Mouse (Mus musculus): Measurements from ENCODE around the gene Npr1.

Gene Npr1

DNA sequence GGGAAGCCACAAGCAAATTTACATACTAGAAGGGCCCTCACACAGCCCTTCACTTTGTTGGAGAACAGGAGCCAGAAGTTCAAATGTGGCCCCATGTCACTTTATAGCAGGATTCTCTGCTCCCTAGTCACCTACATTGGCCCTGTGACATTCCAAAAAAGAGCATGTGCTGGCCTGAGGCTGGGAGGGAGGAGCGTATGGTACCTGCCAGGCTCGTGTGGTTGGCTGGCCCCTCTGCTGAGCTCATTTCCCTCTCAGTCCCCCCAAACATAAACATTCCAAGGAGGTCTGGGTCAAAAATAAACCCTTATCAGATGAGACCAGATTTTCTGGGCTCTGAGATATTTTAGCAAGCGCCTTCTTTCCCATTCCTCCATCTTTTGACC is 52.7 kb downstream of the Npr1 start:
- in situ Hi-C loops (cut with MboI; ENCODE audit: low pct_unique_long_range_greater_than_20kb in 1 of 2, low sequenced_read_pairs in 2 of 2, unreplicated experiment in 1 of 2), result loop anchor here in 1 of 2 experiments (10.0 kb wide), 1 partner anchor 52 kb away; the partner anchor contains the start of gene Npr1

DNA sequence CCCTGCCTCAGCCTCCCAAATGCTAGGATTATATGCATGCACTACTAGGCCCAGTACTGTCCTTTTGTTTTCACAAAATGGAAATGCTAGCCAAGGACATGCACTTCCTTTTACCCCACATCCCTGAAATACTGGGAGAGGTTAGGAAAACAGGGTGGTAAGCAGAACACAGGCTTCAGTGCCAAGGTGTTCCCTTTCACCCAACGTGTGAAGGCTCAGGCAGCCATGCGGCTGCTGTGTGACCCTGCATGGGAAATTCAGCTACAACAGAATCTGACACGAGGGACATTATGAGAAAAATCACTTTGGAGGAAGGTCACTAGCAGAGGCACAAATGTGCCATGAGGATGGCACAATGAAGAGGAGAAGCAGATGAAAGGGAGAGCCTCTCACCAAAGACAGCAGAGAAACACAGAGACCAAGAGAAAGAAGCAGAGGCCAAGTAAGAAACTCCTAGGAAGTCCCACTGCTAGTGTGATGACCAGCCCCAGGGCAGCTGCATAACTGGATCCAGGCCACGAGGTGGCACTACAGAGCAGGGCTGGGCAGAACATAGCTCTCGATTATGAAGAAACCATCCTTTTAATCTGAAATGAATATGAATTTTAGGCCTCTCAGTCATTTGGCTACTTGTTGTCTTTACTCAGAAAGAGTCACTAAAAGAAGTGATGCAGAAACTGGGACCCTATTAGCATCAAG is 53.2 kb downstream of the Npr1 start:
- in situ Hi-C loops (cut with MboI; ENCODE audit: low pct_unique_long_range_greater_than_20kb in 1 of 2, low sequenced_read_pairs in 2 of 2, unreplicated experiment in 1 of 2), result loop anchor here in 1 of 2 experiments (10.0 kb wide), 1 partner anchor 52 kb away; the partner anchor contains the start of gene Npr1

DNA sequence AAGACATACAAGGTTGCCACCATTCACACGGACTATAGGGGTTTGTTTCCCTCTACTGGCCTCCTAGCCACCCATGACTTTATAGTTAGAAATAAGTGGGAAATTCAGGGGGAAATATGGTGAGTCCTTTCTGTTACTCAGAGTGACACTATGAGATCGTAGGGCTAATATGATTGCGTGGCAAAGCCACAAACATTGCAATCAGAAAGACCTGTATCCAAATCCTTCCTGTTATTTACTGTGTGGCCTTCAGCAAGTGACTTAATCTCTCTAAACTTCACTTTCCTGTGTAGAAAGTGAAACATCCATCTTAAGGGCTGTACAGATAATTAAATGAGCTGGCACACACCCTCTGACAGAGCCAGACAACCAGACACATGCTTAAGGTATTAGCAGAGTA is 56.9 kb downstream of the Npr1 start:
- in situ Hi-C loops (cut with MboI; ENCODE audit: low pct_unique_long_range_greater_than_20kb in 1 of 2, low sequenced_read_pairs in 2 of 2, unreplicated experiment in 1 of 2), result no loop called here

DNA sequence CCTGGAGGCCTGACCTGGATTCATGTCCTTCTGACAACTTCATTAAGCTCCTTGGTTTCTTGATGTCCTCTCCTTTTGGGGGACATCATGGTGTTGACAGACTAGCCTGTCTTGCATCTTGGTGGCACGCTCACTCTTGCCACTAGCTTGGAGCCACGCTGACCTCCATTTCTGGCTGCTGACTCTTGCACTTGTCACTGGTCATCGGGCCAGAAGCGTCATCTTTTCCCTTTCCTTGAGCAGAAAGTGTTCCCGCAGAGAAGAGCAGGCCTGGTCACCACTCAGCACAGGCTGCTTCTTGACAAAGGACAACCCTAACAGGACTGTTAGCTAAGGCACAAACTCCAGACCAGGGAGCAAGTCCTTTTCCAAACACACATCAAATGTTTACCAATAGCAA is 59.3 kb downstream of the Npr1 start:
- in situ Hi-C loops (cut with MboI; ENCODE audit: low pct_unique_long_range_greater_than_20kb in 1 of 2, low sequenced_read_pairs in 2 of 2, unreplicated experiment in 1 of 2), result no loop called here

DNA sequence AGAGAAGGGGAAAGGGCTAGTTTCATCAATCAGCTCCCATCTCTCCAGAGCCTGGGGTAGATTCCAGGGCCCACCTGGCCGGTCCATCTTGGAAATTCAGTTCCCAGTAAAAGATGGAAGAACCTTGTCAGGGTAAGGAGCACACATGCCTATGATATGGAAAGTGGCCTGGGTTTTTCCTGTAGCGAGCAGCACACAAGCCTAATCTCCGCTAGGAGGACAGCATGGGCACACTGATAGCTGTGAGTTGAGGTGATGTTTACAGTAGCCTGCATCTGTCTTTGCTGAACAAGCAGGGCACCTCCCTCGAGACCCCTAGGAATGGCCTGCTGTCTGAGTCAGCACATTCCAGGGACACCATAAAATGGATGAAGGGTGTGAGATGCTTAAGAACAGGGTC is 61.1 kb downstream of the Npr1 start:
- in situ Hi-C loops (cut with MboI; ENCODE audit: low pct_unique_long_range_greater_than_20kb in 1 of 2, low sequenced_read_pairs in 2 of 2, unreplicated experiment in 1 of 2), result no loop called here

DNA sequence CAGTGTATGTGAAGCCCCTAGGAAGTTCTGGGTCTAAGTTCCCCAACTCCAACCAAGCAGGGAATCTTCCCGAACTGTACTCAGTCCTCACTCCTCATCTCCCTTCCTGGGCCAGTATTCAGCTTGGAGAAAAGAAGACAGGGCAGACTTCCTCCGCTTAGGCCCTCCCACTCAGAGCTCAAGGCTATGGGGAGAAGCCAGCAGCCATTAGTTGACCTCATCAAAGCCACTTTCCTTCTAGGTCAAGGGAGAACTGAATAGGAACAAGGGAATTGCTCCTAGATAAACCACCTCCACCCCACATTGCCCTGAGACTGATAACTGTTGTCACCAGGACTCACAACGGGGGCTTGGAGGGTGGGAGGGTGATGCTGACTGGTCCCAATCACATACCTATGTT is 61.5 kb downstream of the Npr1 start:
- in situ Hi-C loops (cut with MboI; ENCODE audit: low pct_unique_long_range_greater_than_20kb in 1 of 2, low sequenced_read_pairs in 2 of 2, unreplicated experiment in 1 of 2), result no loop called here

DNA sequence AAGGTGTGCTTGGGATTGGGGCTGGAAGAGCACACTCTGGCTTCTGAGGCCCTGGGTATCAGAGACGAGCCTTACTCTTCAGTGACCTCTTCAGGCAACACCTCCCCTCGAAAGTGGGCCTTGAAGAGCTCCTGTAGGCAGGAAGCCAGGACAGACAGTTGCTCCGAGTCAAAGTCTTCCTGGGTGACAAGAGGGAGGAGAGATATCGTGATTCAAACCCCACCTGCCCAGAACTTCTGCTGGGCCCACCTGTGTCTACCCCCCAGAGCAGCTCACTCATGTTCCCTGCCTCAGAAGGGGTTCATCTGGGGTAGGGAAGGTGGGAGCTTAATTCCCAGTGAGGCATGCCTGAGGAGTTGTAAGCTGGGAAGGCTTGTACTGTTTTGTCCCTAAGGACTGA is 64.7 kb downstream of the Npr1 start:
- in situ Hi-C loops (cut with MboI; ENCODE audit: low pct_unique_long_range_greater_than_20kb in 1 of 2, low sequenced_read_pairs in 2 of 2, unreplicated experiment in 1 of 2), result no loop called here

All from mouse embryonic stem cell (cell line).